Mouse (Mus musculus) neural tube, embryonic 15.5 days (tissue): ENCODE results near the gene Tmem30c. TPM values are rescaled to one million over a fixed set of nuclear protein-coding genes. Genes with fewer than 3 reads are reported as not detected.
A peak's percentile ranks its signal among the peaks of the same experiment; 100 is the strongest.

Experiments used
- ATAC-seq: fragments of 200-750 bp; cut with Nextera tagmentation; 2 replicates; pipeline ENCODE4 v1.8.0; 2017; ENCODE audit warnings: mild to moderate bottlenecking, moderate TSS enrichment, moderate library complexity; ENCODE audit not compliant: low FRiP score
- H3K27ac ChIP-seq: fragments of 300-500 bp; sonication (generic); replicated peaks from 2 replicates; pipeline ENCODE4 v1.5.1; 2015; ENCODE audit warnings: mild to moderate bottlenecking, inconsistent platforms
- H3K27me3 ChIP-seq: fragments of 300-500 bp; sonication (generic); replicated peaks from 2 replicates; pipeline ENCODE4 v1.6.1; 2015; ENCODE audit warnings: inconsistent platforms
- H3K36me3 ChIP-seq: fragments of 300-500 bp; sonication (generic); 2 replicates; pipeline ENCODE4 v1.6.1; 2015; ENCODE audit warnings: inconsistent platforms
- H3K4me1 ChIP-seq: fragments of 300-500 bp; sonication (generic); 2 replicates; pipeline ENCODE4 v1.6.1; 2015; ENCODE audit warnings: inconsistent platforms
- H3K4me2 ChIP-seq: fragments of 300-500 bp; sonication (generic); 2 replicates; pipeline ENCODE4 v1.6.1; 2015; ENCODE audit warnings: inconsistent platforms, mild to moderate bottlenecking, moderate library complexity
- H3K4me3 ChIP-seq: fragments of 300-500 bp; sonication (generic); replicated peaks from 2 replicates; pipeline ENCODE4 v1.5.1; 2015; ENCODE audit warnings: mild to moderate bottlenecking, inconsistent platforms
- H3K9ac ChIP-seq: fragments of 300-500 bp; sonication (generic); replicated peaks from 2 replicates; pipeline ENCODE4 v1.6.1; 2015; ENCODE audit warnings: mild to moderate bottlenecking, inconsistent platforms
- H3K9me3 ChIP-seq: fragments of 300-500 bp; sonication (generic); replicated peaks from 2 replicates; pipeline ENCODE4 v1.6.1; 2016; ENCODE audit warnings: inconsistent platforms
- WGBS: fragments of 180-500 bp; shearing (Covaris S2); methylation state at CpG from one replicate; pipeline ENCODE4 v1.1.7; 2015; ENCODE audit warnings: mixed read lengths; 5-methylcytosine and 5-hydroxymethylcytosine counted together
- polyA plus RNA-seq: library from polyadenylated mRNA; unstranded; fragments of >200 nt; fragmentation: Nextera tagmentation; extraction: Ambion mirVana; gene quantifications from 2 replicates; pipeline ENCODE4 v1.2.1, GENCODE M21; 2015

The Tmem30c gene
- polyA plus RNA-seq, 1 experiment from 2014 or later, result 0.35 TPM

DNA sequence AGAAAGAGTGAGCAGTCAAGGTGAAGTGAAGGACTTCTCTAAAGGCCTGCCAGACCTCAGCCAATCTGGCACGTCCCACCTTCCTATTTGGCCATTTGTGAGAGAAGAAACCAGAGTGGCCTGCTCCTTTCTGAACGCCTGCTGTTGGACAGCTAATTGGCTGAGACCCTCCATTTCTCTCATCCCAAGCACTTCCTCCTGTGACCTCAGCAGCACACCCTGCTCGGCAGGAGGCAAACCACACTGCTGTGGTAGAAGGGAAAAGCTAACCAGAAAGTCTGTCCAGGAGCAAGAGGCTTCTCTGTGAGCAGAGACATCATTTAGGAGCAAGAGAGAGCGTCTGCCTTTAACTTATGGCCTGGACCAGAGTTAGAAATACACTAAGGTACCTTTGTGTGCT, 24.5 kb upstream of the Tmem30c start:
- Histone ChIP-seq H3K27ac (no peak overlapping the region), H3K9me3 (no peaks in the 10 kb centered on the region), H3K4me1 (no peaks in the 10 kb centered on the region), H3K9ac (no peak overlapping the region), H3K4me2 (no peak overlapping the region), H3K36me3 (no peaks in the 10 kb centered on the region), H3K27me3 (no peaks in the 10 kb centered on the region), H3K4me3 (no peak overlapping the region)
- WGBS, result 82% methylated on average over 4 of the region's 4 CpGs
- ATAC-seq, result no peak

DNA sequence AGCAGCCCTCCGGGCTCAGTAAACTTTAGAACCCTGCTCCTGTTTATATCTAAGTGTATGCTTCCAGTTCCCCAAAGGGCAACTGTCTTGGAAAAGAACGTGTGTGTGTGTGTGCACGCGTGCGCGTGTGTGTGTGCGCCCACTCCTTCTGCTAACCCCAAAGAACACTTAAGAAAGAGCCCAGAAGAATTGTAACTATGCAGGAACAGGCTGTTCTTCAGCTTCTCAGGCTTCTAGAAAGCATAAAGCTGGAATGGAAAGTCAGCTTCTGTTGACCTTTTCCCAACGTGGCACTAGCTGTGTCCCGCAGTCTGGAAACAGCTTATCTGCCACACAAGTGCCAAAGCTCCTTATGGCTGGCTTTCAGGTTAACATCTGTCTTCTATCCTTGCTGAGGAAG, 22.4 kb upstream of the Tmem30c start:
- Histone ChIP-seq H3K27ac (no peak overlapping the region), H3K4me2 (no peak overlapping the region), H3K27me3 (no peaks in the 10 kb centered on the region), H3K4me3 (no peak overlapping the region), H3K36me3 (no peaks in the 10 kb centered on the region), H3K9ac (no peak overlapping the region), H3K9me3 (no peaks in the 10 kb centered on the region), H3K4me1 (no peaks in the 10 kb centered on the region)
- no peak for ATAC-seq
- WGBS, result 91% methylated on average over 9 of the region's 9 CpGs

DNA sequence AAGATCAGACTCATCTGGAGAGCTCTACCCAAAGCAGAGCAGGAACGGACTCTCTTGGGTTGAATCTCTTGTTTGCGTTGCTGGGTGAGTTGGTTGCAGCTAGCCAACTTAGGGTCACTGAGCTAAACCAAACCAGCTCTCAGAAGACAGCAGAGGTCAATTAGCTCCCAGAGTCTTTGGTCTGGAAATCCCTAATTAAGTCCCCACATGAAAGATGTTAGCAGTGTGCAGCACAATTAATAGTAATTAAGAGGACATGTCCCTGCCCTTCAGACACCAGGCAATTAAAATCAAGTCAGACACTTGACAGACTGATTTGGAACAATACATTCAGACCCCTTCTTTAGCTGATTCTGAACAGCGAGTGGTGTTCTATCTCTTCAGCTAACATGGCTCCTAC, 21.6 kb upstream of the Tmem30c start:
- Histone ChIP-seq H3K27me3 (no peaks in the 10 kb centered on the region), H3K4me2 (no peak overlapping the region), H3K27ac (no peak overlapping the region), H3K4me3 (no peak overlapping the region), H3K9me3 (no peaks in the 10 kb centered on the region), H3K36me3 (no peaks in the 10 kb centered on the region), H3K4me1 (no peaks in the 10 kb centered on the region), H3K9ac (no peak overlapping the region)
- ATAC-seq, result no peak
- WGBS, result 87% methylated on average over 3 of the region's 3 CpGs

DNA sequence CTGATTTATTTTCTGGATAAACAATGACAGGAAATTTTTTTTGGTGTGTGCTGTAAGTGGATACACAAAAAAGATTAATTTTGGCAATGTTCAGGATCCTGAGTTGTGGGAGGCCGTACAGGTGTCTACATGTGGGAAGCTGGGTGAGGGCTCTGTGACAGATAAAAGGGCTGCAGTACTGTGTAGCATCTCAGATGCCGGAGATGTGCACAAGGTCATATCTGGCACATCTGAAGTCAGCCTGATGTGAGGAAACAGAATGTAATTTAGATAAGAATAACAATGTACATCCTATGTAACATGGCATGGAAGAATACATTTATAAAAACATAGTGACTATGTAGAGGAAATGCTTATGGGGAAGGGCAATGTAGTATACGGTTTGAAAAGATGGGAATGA, 20.8 kb upstream of the Tmem30c start:
- Histone ChIP-seq H3K27ac (no peak overlapping the region), H3K4me2 (no peak overlapping the region), H3K27me3 (no peaks in the 10 kb centered on the region), H3K36me3 (no peaks in the 10 kb centered on the region), H3K4me3 (no peak overlapping the region), H3K4me1 (no peaks in the 10 kb centered on the region), H3K9me3 (no peaks in the 10 kb centered on the region), H3K9ac (no peak overlapping the region)
- WGBS, result 89% methylated on average over 3 of the region's 3 CpGs
- ATAC-seq, result no peak

DNA sequence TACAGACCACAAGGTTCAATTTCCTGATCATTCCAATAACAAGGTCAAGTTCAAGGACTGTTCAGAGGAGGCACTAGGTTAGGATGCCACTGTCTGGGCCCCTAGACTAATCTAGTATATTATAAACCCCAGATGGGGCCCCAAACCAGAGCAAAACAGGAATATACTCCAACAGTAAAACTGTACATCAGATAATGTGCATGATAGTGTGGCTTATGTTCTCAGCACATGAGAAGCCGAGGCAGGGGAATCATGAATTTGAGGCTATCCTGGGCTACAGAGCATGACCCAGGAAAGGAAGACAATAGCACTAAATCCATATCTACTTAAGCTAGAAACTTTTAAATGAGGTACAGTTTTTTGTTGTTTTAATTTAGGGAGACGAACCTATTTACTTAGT, 19.5 kb upstream of the Tmem30c start:
- Histone ChIP-seq H3K9me3 (no peaks in the 10 kb centered on the region), H3K36me3 (no peaks in the 10 kb centered on the region), H3K9ac (no peak overlapping the region), H3K4me3 (no peak overlapping the region), H3K27me3 (no peaks in the 10 kb centered on the region), H3K27ac (no peak overlapping the region), H3K4me1 (no peaks in the 10 kb centered on the region), H3K4me2 (no peak overlapping the region)
- WGBS, result 88% methylated on average over 2 of the region's 2 CpGs
- no peak for ATAC-seq

DNA sequence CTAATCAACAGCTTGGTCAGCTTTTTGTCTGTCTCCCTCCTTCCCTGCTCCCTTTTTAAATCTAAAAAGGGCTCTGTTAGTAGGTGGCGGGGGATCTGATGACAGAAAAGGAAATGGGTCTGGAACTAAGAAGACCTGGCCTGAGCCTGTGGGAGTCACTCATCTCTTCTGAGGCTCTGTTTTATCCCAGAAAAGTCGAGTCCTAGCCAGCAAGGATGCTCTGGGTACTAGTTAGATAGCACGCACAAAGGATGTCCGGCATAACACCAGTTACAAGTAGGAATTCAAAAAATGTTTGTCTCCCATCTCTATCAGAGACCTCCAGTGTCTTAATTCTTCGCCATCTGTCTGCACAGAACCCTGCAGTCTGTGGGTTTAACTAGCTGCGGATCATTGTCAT, 12.8 kb upstream of the Tmem30c start:
- Histone ChIP-seq H3K4me3 (no peak overlapping the region), H3K27me3 (no peaks in the 10 kb centered on the region), H3K9me3 (no peaks in the 10 kb centered on the region), H3K4me2 (no peak overlapping the region), H3K9ac (no peak overlapping the region), H3K36me3 (no peaks in the 10 kb centered on the region), H3K4me1 (peaks cover 16% of the 10 kb centered on the region; the same call in 1 of the 2 replicates), H3K27ac (no peak overlapping the region)
- no peak for ATAC-seq
- WGBS, result 82% methylated on average over 6 of the region's 6 CpGs

DNA sequence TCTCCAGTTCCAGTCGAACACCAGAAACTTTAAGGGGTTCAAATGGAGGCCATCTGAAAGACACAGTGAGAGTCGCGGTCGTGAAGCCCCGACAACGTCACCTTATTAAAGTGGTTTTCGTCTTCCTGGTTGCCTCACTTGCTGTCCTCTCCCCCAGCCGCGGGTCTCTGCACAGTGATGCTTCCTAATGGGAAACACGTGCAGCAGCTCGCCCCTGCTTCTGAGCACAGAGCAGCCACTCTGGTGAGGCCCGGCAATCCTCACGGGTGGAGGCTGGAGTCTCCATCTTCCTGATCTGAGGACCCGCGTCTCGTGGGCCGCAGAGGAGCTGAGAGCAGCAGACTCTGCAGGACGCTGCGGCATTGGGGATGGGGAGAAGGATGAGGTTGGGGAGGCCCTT, 11.1 kb upstream of the Tmem30c start:
- Histone ChIP-seq H3K36me3 (no peaks in the 10 kb centered on the region), H3K9me3 (no peaks in the 10 kb centered on the region), H3K4me2 (no peak overlapping the region), H3K27ac (no peak overlapping the region), H3K4me1 (peaks cover 16% of the 10 kb centered on the region; the same call in 1 of the 2 replicates), H3K27me3 (no peaks in the 10 kb centered on the region), H3K9ac (no peak overlapping the region), H3K4me3 (no peak overlapping the region)
- whole genome bisulfite sequencing, result 79% methylated on average over 19 of the region's 19 CpGs
- ATAC-seq, result no peak

DNA sequence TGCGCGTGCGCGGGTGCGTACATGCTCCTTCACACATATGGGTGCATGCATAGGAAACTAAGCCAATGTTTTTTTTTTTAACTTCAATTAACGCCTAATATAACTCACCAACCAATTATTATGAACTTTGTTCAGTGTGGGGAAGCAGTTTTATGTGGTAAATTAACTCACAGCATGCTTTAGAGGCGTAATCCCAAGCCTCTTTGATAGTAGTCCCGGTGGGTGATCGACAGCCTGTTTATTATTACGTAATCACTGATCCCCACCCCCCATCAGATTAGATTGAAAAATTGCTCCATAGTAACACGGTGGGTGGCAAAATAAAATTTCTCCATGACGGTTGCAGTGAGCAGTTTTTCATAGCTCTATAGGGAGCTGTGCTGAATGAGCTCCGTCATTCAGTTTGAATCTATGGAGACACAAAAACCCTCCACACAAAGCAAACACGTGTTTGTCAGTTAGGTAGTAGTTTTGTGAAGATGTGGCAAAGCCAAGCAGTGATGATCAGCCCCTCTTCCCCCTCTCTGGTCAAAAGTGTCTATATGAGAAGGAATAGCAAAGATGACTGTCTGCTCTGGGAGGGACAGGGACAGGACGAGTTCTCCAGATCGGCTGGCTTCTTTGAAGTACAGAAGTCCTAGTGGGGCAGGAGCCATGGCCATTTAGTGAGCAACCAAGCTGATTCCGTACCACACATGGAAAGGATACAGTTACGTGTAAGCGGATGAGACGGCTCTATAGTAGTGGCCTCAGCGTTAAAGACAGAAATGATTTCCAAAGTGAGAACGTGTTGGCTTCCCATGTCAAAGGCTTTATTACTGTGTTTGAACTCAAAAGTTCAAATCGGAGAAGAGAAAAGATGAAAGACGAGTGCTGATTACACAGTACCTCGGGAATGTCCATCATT, 10.4 kb upstream of the Tmem30c start:
- Histone ChIP-seq H3K27ac (no peak overlapping the region), H3K4me1 (peaks cover 16% of the 10 kb centered on the region; the same call in 1 of the 2 replicates), H3K9ac (no peak overlapping the region), H3K27me3 (no peaks in the 10 kb centered on the region), H3K9me3 (no peaks in the 10 kb centered on the region), H3K4me2 (no peak overlapping the region), H3K4me3 (no peak overlapping the region), H3K36me3 (no peaks in the 10 kb centered on the region)
- ATAC-seq, result peak; percentile 76
- WGBS, result 65% methylated on average over 25 of the region's 25 CpGs

DNA sequence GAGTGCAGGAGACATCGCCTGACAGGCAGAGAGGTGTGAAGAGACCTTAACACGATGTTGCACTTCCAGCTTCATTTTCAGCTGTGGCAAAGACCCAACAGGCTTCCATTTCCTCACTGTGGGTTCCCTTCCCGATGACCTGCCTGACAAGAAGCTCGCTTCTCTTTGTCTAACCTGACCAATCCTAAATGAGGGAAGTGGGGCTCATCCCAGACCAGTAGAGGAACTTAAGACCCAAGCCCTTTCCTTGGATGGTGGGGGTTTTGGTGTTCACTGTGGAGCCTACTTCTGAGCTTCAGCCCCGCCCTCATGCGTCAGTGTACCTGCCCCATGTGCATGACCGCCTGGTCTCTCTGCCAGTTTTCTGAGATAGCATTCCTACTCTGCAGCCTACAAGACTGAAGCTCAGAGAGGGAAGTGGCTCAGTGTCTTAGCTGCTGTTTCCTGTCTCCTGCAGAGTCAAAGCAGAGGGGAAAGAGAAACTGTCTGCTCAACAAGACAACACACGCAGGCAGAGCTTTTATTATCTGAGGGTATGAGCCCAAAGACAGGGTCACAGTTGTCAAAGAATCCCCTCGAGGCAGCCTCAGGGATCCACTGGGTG, 8.9 kb upstream of the Tmem30c start:
- Histone ChIP-seq H3K4me1 (peaks cover 16% of the 10 kb centered on the region; the same call in 1 of the 2 replicates), H3K27ac (0 out of 2 replicates have a peak overlapping the region, but pooled peaks have one; percentile 11), H3K36me3 (no peaks in the 10 kb centered on the region), H3K4me3 (no peak overlapping the region), H3K4me2 (no peak overlapping the region), H3K9me3 (no peaks in the 10 kb centered on the region), H3K9ac (no peak overlapping the region), H3K27me3 (no peaks in the 10 kb centered on the region)
- ATAC-seq, result no peak
- WGBS, result 83% methylated on average over 9 of the region's 9 CpGs

DNA sequence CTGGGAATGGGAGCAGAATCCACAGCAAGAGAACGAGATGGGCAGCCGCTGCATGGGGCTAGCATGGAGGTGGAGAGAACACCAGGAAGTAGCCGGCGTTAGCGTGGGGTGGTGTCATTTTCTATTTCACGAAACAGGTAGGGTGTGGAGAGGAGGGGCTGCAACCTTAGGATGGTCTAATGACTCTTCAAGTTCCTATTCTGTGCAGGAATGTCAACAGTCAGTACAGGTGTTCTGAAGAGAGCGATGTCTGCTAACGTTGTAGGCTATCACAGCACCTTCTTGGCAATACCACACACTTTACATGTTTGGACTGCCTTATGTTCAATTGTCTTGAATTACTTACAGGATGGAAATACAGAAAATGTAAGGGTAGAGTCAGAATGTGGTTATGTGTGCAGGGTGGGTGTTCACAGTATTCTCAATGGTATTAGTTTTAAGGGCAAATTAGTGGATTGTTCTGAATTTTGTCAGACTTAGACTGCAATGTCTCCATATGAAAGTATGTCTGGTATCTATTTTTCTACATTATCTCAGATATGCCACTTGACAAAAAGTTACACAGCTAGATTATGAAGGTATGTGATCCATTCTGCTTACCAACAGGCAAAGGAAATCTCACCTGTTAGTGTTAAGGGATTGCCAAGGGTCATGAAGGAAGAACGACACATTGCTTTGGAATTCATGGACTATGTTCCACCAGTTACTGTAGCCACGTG, 2.7 kb upstream of the Tmem30c start:
- Histone ChIP-seq H3K4me2 (no peak overlapping the region), H3K36me3 (no peaks in the 10 kb centered on the region), H3K27ac (no peak overlapping the region), H3K9ac (no peak overlapping the region), H3K9me3 (no peaks in the 10 kb centered on the region), H3K4me3 (no peak overlapping the region), H3K4me1 (no peaks in the 10 kb centered on the region), H3K27me3 (no peaks in the 10 kb centered on the region)
- no peak for ATAC-seq
- WGBS, result 83% methylated on average over 10 of the region's 10 CpGs

DNA sequence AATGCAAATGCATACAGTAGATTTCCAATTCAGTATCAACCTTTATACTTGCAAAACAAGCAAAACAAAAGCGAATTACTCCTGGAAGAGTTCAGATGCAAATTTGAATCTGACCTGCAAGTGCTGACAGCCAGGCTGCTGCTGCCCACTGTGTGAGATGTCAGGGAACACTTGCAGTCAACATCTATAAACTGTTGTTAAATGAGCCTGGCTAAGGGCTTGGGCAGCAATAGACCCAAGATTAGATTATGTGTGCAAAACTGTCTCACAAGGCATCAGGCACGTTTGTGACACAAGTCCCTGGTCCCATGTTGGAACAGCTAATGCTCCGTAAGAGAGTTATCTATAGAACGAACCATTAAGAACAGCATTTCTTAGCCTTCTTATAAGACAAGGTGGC, 369 bp downstream of the Tmem30c start:
- Histone ChIP-seq H3K4me3 (no peak overlapping the region), H3K9ac (no peak overlapping the region), H3K9me3 (no peaks in the 10 kb centered on the region), H3K27me3 (no peaks in the 10 kb centered on the region), H3K36me3 (no peaks in the 10 kb centered on the region), H3K4me1 (no peaks in the 10 kb centered on the region), H3K4me2 (no peak overlapping the region), H3K27ac (no peak overlapping the region)
- WGBS, result 66% methylated on average over 4 of the region's 4 CpGs
- ATAC-seq, result no peak

DNA sequence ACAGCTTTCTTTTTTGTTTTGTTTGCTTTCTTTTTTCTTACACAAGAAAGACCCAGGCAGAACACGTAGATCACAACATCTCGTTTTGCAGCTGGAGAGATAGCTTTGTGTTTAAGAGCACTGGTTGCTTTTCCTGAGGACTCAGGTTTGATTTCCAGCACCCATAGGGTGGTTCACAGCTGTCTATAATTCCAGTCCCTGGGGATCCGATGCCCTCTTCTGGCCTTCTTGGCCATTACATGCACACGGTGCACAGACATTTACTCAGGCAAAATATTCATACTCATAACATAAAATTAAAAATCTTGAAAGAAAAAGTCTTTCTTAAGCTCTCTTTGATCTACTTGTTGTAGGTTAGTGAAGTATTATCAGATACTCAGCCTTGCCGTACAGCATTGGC, 969 bp downstream of the Tmem30c start:
- no peaks in the 10 kb centered on the region for H3K36me3 ChIP-seq
- H3K27me3 ChIP-seq, result no peaks in the 10 kb centered on the region
- no peaks in the 10 kb centered on the region for H3K4me1 ChIP-seq
- ATAC-seq, result no peak
- H3K4me2 ChIP-seq, result no peak overlapping the region
- no peak overlapping the region for H3K9ac ChIP-seq
- H3K4me3 ChIP-seq, result no peak overlapping the region
- H3K27ac ChIP-seq, result no peak overlapping the region
- 91% methylated on average over 5 of the region's 5 CpGs for WGBS
- H3K9me3 ChIP-seq, result no peaks in the 10 kb centered on the region
